Mouse (Mus musculus) telencephalon, adult 2 months (tissue): Measurements from ENCODE around the gene S100a13.
A peak's percentile ranks its signal among the peaks of the same experiment; 100 is the strongest.

Experiments used
- DNase-seq: peaks from one replicate; pipeline ENCODE4 v3.0.0-alpha.2; 2011; ENCODE audit warnings: low read depth, low spot score

The S100a13 gene

GRCm38 (mm10) chr3:90513796-90514590 lies at the start of gene S100a13, which contains the start of gene S100a1:
Gene S100a13, plus strand, starts transcription at chr3:90514435.
Gene S100a1, minus strand, starts transcription at chr3:90514392.
- DNase-seq, result no peak

GRCm38 (mm10) chr3:90464552-90465080 lies 49.6 kb upstream of the S100a13 start:
- DNase-seq, result no peak

- DNase-seq, result no peak
These were observed 49.1 kb upstream of the S100a13 start for GRCm38 (mm10) chr3:90465081-90465685.

- DNase-seq, result no peak
These were observed 48.4 kb upstream of the S100a13 start, which contains the start of gene Npr1 for GRCm38 (mm10) chr3:90465686-90466310. Gene Npr1, minus strand, starts transcription at chr3:90465866.

GRCm38 (mm10) chr3:90466311-90466766 lies 47.9 kb upstream of the S100a13 start:
- no peak for DNase-seq

GRCm38 (mm10) chr3:90467618-90468300 lies 46.5 kb upstream of the S100a13 start:
- no peak for DNase-seq

GRCm38 (mm10) chr3:90472213-90472612 lies 42.0 kb upstream of the S100a13 start:
- no peak for DNase-seq

- DNase-seq, result no peak
These were observed 38.9 kb upstream of the S100a13 start for GRCm38 (mm10) chr3:90475151-90475830.

GRCm38 (mm10) chr3:90475831-90476611 lies 38.2 kb upstream of the S100a13 start, which contains the start of gene Ilf2:
Gene Ilf2, plus strand, starts transcription at chr3:90476126.
- peak; percentile 97 for DNase-seq

GRCm38 (mm10) chr3:90486998-90487397 lies 27.2 kb upstream of the S100a13 start:
- DNase-seq, result no peak

GRCm38 (mm10) chr3:90488576-90488975 lies 25.7 kb upstream of the S100a13 start:
- DNase-seq, result no peak

GRCm38 (mm10) chr3:90490696-90491256 lies 23.5 kb upstream of the S100a13 start, which contains the start of gene Snapin:
Gene Snapin, minus strand, starts transcription at chr3:90491033.
- DNase-seq, result peak; percentile 90

- DNase-seq, result no peak
These were observed 22.9 kb upstream of the S100a13 start for GRCm38 (mm10) chr3:90491350-90491749.

GRCm38 (mm10) chr3:90493831-90494540 lies 20.2 kb upstream of the S100a13 start:
- no peak for DNase-seq

GRCm38 (mm10) chr3:90495850-90496525 lies 18.2 kb upstream of the S100a13 start:
- no peak for DNase-seq

GRCm38 (mm10) chr3:90497597-90497996 lies 16.6 kb upstream of the S100a13 start:
- no peak for DNase-seq

GRCm38 (mm10) chr3:90503444-90503843 lies 10.8 kb upstream of the S100a13 start:
- no peak for DNase-seq

- no peak for DNase-seq
These were observed 9.0 kb upstream of the S100a13 start for GRCm38 (mm10) chr3:90505216-90505615.
